Mouse (Mus musculus) embryo, embryonic 9.5 days (tissue): Measurements from ENCODE around the gene Scrn2.

Experiments
- DNase-seq: peaks from one replicate; pipeline ENCODE4 v3.0.0-alpha.2; 2017; ENCODE audit errors: extremely low spot score

Scrn2 gene

GRCm38 (mm10) chr11:97029686-97030417 lies at the start of gene Scrn2:
Gene Scrn2 (plus strand): TSS chr11:97029938.
- peak; percentile 97 for DNase-seq

GRCm38 (mm10) chr11:96980021-96980420 lies 49.7 kb upstream of the Scrn2 start:
- no peak for DNase-seq

- no peak for DNase-seq
Measured at GRCm38 (mm10) chr11:96981461-96981860, 48.3 kb upstream of the Scrn2 start.

- DNase-seq, result peak; percentile 85
Measured at GRCm38 (mm10) chr11:96982355-96982754, 47.4 kb upstream of the Scrn2 start.

- DNase-seq, result no peak
Measured at GRCm38 (mm10) chr11:96982859-96983258, 46.9 kb upstream of the Scrn2 start, which contains the start of gene Sp2. Gene Sp2 (minus strand): TSS chr11:96982959.

- no peak for DNase-seq
Measured at GRCm38 (mm10) chr11:96984903-96985302, 44.8 kb upstream of the Scrn2 start.

- DNase-seq, result no peak
Measured at GRCm38 (mm10) chr11:96986463-96986862, 43.3 kb upstream of the Scrn2 start.

GRCm38 (mm10) chr11:96987873-96988655 lies 41.7 kb upstream of the Scrn2 start:
- DNase-seq, result no peak

GRCm38 (mm10) chr11:96991501-96991900 lies 38.2 kb upstream of the Scrn2 start:
- no peak for DNase-seq

- DNase-seq, result peak; percentile 58
Measured at GRCm38 (mm10) chr11:96992722-96993311, 36.9 kb upstream of the Scrn2 start.

GRCm38 (mm10) chr11:96995031-96995430 lies 34.7 kb upstream of the Scrn2 start:
- no peak for DNase-seq

GRCm38 (mm10) chr11:96995836-96996772 lies 33.6 kb upstream of the Scrn2 start:
- no peak for DNase-seq

GRCm38 (mm10) chr11:96996773-96997379 lies 32.9 kb upstream of the Scrn2 start:
- DNase-seq, result no peak

GRCm38 (mm10) chr11:96997380-96997956 lies 32.3 kb upstream of the Scrn2 start:
- DNase-seq, result peak; percentile 66

GRCm38 (mm10) chr11:97003170-97003569 lies 26.6 kb upstream of the Scrn2 start:
- no peak for DNase-seq

GRCm38 (mm10) chr11:97007093-97007794 lies 22.5 kb upstream of the Scrn2 start:
- no peak for DNase-seq

- no peak for DNase-seq
Measured at GRCm38 (mm10) chr11:97009198-97009790, 20.4 kb upstream of the Scrn2 start.

- no peak for DNase-seq
Measured at GRCm38 (mm10) chr11:97013121-97013670, 16.5 kb upstream of the Scrn2 start, which contains the start of gene Sp6. Gene Sp6 (plus strand): TSS chr11:97013394.
